8 mouse cellular contexts compared by ENCODE assay signal in genomic region chr13:8202681-8203476, GRCm38 (mm10). TPM values are rescaled to one million over a fixed set of nuclear protein-coding genes. Genes with fewer than 3 reads are reported as not detected.
DNase-seq lines count a peak whose midpoint lies in the region; ATAC-seq and TF ChIP-seq lines count a peak whose summit lies in the region.

TSS of gene Adarb2 (plus strand) at chr13:8202866.

- no peak within 1 kb of the TSS for H3K27ac ChIP-seq in lung, embryonic 14.5 days (ENCODE audit: low read depth)
- H3K27ac ChIP-seq in heart, postnatal 0 days (ENCODE audit: low read depth) = no peak within 1 kb of the TSS
- H3K27ac ChIP-seq in neural tube, embryonic 15.5 days (replicated peaks) = peak within 1 kb of the TSS; percentile 73

- no peaks in the 10 kb centered on the region for H3K36me3 ChIP-seq in lung, embryonic 14.5 days (ENCODE audit: insufficient read depth)
- H3K36me3 ChIP-seq in heart, postnatal 0 days (replicated peaks; ENCODE audit: control insufficient read depth, insufficient read depth, low read length) = no peaks in the 10 kb centered on the region
- H3K36me3 ChIP-seq in neural tube, embryonic 15.5 days = no peaks in the 10 kb centered on the region

- peak within 1 kb of the TSS; percentile 29 for H3K4me3 ChIP-seq in lung, embryonic 14.5 days (ENCODE audit: low read depth, low read length)
- H3K4me3 ChIP-seq in heart, postnatal 0 days (ENCODE audit: low read depth, low read length) = no peak within 1 kb of the TSS
- peak within 1 kb of the TSS; percentile 51 for H3K4me3 ChIP-seq in neural tube, embryonic 15.5 days (replicated peaks)

- H3K9ac ChIP-seq in lung, embryonic 14.5 days = peak within 1 kb of the TSS; percentile 16; the same call in 1 of the 2 replicates
- no peak within 1 kb of the TSS for H3K9ac ChIP-seq in heart, postnatal 0 days (replicated peaks; ENCODE audit: low read depth, low read length)
- H3K9ac ChIP-seq in neural tube, embryonic 15.5 days (replicated peaks) = peak within 1 kb of the TSS; percentile 51

- TF ChIP-seq CTCF in lung, embryonic 14.5 days (IDR thresholded peaks at IDR 0.05; ENCODE audit: low read depth) = no peak
- TF ChIP-seq CTCF in heart, postnatal 0 days (IDR thresholded peaks at IDR 0.05; ENCODE audit: low read depth) = no peak

- peak within 1 kb of the TSS; percentile 59 for H3K4me2 ChIP-seq in lung, embryonic 14.5 days
- peak within 1 kb of the TSS; percentile 3; the same call in 1 of the 2 replicates for H3K4me2 ChIP-seq in heart, postnatal 0 days (ENCODE audit: low read depth, low read length)
- H3K4me2 ChIP-seq in neural tube, embryonic 15.5 days = peak within 1 kb of the TSS; percentile 88

- peaks cover 20% of the 10 kb centered on the region for H3K27me3 ChIP-seq in lung, embryonic 14.5 days (ENCODE audit: insufficient read depth, low read length)
- H3K27me3 ChIP-seq in heart, postnatal 0 days (ENCODE audit: control insufficient read depth, insufficient read depth, low read length) = peaks cover 23% of the 10 kb centered on the region
- no peaks in the 10 kb centered on the region for H3K27me3 ChIP-seq in neural tube, embryonic 15.5 days (replicated peaks)

- no peaks in the 10 kb centered on the region for H3K9me3 ChIP-seq in lung, embryonic 14.5 days (ENCODE audit: low read depth, low read length)
- H3K9me3 ChIP-seq in heart, postnatal 0 days (replicated peaks; ENCODE audit: control insufficient read depth, low read length) = no peaks in the 10 kb centered on the region
- no peaks in the 10 kb centered on the region for H3K9me3 ChIP-seq in neural tube, embryonic 15.5 days (replicated peaks)

- DNase-seq in lung, embryonic 14.5 days = peak; percentile 62
- no peak for DNase-seq in lung, postnatal 14 days
- no peak for DNase-seq in heart, postnatal 0 days (ENCODE audit: low spot score)
- DNase-seq in left cerebral cortex, postnatal 14 days (ENCODE audit: low spot score in 2 of 2) = peak; percentile 75 to 79
- DNase-seq in testis, postnatal 14 days (ENCODE audit: low spot score) = no peak
- no peak for DNase-seq in ovary, adult 18-20 months (ENCODE audit: low spot score)

- intact Hi-C loops in left cerebral cortex, postnatal 14 days (cut with DNase I) = no loop called here

- H3K4me1 ChIP-seq in lung, embryonic 14.5 days (ENCODE audit: insufficient read depth) = no peaks in the 10 kb centered on the region
- no peaks in the 10 kb centered on the region for H3K4me1 ChIP-seq in heart, postnatal 0 days (ENCODE audit: control insufficient read depth, insufficient read depth)
- H3K4me1 ChIP-seq in neural tube, embryonic 15.5 days = peaks cover 14% of the 10 kb centered on the region

- WGBS in lung, embryonic 14.5 days = 1% methylated on average over 26 of the region's 26 CpGs
- WGBS in heart, postnatal 0 days = 1% methylated on average over 26 of the region's 26 CpGs
- under 1% methylated on average over 26 of the region's 26 CpGs for WGBS in neural tube, embryonic 15.5 days

- TF ChIP-seq EP300 in heart, postnatal 0 days (IDR thresholded peaks at IDR 0.05; ENCODE audit: low read depth) = no peak

- peak; percentile 87; the same call in 1 of the 2 replicates for ATAC-seq in lung, embryonic 14.5 days (ENCODE audit: insufficient read depth)
- ATAC-seq in common myeloid progenitor, adult 5-6 weeks (replicated peaks; ENCODE audit: low read depth, poor library complexity, severe bottlenecking) = 0 out of 2 replicates have a peak, but pooled peaks have one; percentile 5
- no peak for ATAC-seq in heart, postnatal 0 days (ENCODE audit: insufficient read depth, low read depth)
- peak; percentile 94 for ATAC-seq in neural tube, embryonic 15.5 days (ENCODE audit: low FRiP score)

RNA-seq across cellular contexts. Expression of gene Adarb2, which starts in this region (rescaled TPM):
- 0.15 and 0.24 TPM in 2 replicates for polyA plus RNA-seq in lung, embryonic 14.5 days (2014; fragmentation: Nextera tagmentation; extraction: Ambion mirVana)
- 0.05 TPM in 1 of 2 replicates, not detected in the other for total RNA-seq in common myeloid progenitor, adult 5-6 weeks (2017)
- not detected in 2 replicates for total RNA-seq in heart, postnatal 0 days (2014; rRNA removed; ENCODE audit: low replicate concordance)
- 0.03 TPM in 1 of 2 replicates, not detected in the other for polyA plus RNA-seq in heart, postnatal 0 days (2015; fragmentation: Nextera tagmentation; extraction: Ambion mirVana)
- 10 to 100 TPM; 24.8 to 26.8 TPM for total RNA-seq in left cerebral cortex, postnatal 14 days (2021)
- polyA plus RNA-seq in neural tube, embryonic 15.5 days (2015; fragmentation: Nextera tagmentation; extraction: Ambion mirVana) = 19.1 and 24.7 TPM in 2 replicates

Comparison
In these comparisons a context has a peak if more than half of its experiments do, and no peak if none do; other contexts are left out.
1. RNA of gene Adarb2 (total RNA-seq): 24.8 to 26.8 TPM in left cerebral cortex, postnatal 14 days; 0.05 TPM in common myeloid progenitor, adult 5-6 weeks and not detected in heart, postnatal 0 days; every median in the first group is over 10 times any median in the second.
2. RNA of gene Adarb2 (polyA plus RNA-seq): 19.1 to 24.7 TPM in neural tube, embryonic 15.5 days; 0.15 to 0.24 TPM in lung, embryonic 14.5 days and 0.03 TPM in heart, postnatal 0 days; every median in the first group is over 10 times any median in the second.
3. Peak in DNase-seq, ATAC-seq, H3K4me3 ChIP-seq, H3K9ac ChIP-seq and H3K4me2 ChIP-seq in lung, embryonic 14.5 days; RNA of the gene not detected or under 1 TPM.
4. Peak in ATAC-seq in common myeloid progenitor, adult 5-6 weeks; RNA of the gene not detected or under 1 TPM.
5. DNase-seq: peak in left cerebral cortex, postnatal 14 days (2 of 2); none in lung, postnatal 14 days (single experiment), heart, postnatal 0 days (single experiment), testis, postnatal 14 days (single experiment) and ovary, adult 18-20 months (single experiment).
6. H3K4me2 ChIP-seq: peak in every context shown above with its lines; median percentile 88 in neural tube, embryonic 15.5 days; 59 in lung, embryonic 14.5 days; 3 in heart, postnatal 0 days.